Mouse (Mus musculus) c-Kit-positive CD71-positive TER-119-negative erythroid progenitor cells, embryonic 14.5 days (primary cell): ENCODE measurements at regions not wholly inside any gene's neighbourhood (a gene's known extent, or its start where the extent isn't known, plus 50 kb on each side); places are given as distances from the start of the nearest gene placed in this dataset.

Experiments
- DNase-seq: peaks from one replicate; pipeline ENCODE4 v3.0.0-alpha.2; 2013; ENCODE audit warnings: low read depth

DNA sequence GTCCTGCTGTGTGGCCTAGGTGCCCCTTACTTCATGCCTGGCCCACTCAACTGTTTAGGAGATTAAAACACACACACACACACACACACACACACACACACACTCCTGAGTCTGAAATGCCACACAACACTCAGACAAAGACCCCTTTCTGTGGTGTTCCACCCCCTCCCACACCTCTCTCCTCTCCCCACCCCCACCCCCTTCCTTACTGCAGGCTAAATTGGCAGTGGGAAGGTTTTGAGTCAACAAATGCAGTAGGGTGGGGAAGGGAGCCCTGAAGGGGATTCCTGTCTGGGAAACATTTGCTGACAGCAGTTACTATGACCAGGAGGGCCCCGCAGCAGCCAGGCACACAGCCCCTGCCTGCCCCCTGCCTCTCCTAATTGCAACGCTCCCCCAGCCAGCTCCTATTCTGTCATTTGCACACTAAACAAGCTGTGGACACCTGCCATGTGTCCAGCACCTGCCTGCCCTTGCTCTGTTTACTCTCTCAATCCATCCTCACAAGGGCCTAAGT, 69.5 kb downstream of the Ephb3 start:
- no peak for DNase-seq

DNA sequence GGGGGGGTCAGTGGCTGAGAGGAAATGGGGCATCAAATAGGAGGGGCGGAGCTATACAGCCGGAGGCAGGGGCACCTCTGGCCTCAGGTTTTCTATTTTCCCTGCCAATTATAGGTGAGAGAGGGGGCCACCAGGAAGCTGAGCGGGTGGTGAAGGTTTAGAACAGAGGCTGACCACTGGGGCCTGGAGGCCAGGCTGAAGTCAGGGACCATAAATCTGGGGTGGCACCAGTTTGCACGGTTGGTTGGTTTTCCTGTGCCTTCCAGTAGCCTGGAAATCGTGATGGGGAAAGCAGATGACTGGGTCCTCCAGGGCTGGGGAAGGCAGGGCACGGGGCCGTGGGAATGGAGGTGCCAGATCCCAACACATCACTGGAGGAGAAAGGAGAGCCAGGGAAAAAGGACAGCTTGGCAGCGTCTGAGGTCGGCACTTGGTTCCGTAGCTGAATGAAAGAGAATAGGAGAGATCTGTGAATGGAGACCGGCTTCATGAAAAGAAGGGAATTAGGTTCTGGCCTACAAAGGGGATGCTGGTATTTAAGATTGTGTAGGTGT, 73.3 kb downstream of the Ephb3 start:
- DNase-seq: no peak

- DNase-seq: no peak
Measured at GRCm38 (mm10) chr16:21278387-21278786, 73.8 kb downstream of the Ephb3 start.

GRCm38 (mm10) chr16:21280200-21280627, 75.7 kb downstream of the Ephb3 start:
- no peak for DNase-seq

GRCm38 (mm10) chr16:21281958-21282730, 77.6 kb downstream of the Ephb3 start:
- DNase-seq: no peak

GRCm38 (mm10) chr16:21286099-21286498, 81.5 kb downstream of the Ephb3 start:
- no peak for DNase-seq

GRCm38 (mm10) chr16:21289528-21289927, 85.0 kb downstream of the Ephb3 start:
- no peak for DNase-seq

DNA sequence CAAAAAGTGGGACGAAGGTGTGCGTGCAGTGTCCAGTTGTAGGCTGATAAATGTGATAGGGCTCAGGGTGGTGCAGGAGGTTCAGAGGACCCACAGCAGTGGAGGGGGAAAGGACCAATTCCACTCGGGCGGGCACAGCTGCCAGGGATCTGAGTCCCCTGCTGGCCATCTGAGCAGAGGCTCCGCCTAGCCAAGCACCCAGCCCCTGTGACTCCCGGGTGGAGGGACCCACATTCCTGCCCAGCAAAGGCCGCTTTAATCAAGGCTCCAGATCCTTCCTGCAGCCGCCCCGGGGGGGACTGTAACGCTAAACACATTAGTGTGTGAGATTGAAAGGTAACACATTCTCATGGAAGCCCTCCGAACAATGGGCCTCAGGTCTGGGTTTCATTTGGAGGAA, 88.5 kb downstream of the Ephb3 start:
- DNase-seq: no peak

GRCm38 (mm10) chr16:21293569-21293968, 89.0 kb downstream of the Ephb3 start:
- DNase-seq: no peak

GRCm38 (mm10) chr16:21294677-21295411, 90.3 kb downstream of the Ephb3 start:
- no peak for DNase-seq

DNA sequence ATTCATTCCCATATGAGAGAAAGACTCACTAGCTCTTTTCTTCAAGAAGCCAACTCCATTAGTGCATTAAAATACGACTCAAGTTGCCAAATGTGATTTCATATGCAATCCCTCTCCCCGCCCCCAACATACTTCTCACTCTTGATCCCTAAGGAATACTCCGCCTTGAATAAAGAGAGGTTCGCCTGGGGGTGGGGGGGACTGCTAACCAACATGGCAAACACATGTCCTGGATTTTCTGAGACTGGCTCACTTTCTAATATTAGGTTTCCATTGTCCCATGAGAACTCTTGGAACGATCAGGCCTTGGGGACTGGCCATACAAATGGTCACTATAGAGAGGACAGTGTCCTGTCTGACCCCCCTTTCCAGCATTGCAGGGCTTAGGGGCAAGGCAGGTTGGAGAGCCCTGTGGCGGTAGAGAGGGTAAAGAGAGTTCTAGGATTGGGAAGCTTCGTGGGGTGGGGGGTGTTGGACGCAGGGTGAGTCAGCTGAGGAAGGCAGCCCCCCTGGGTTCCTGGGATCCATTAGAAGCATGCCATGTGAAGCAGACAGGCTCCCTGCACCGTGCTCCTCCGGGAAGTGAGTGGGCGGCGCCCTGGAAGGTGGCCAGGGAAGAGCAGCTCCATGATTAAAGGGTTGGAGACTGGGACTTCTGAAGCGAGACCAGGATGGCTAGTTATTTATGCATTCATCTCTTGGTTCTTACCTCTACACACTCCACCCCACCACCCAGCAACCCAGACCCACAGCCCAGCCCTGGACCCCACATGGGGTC, 91.6 kb downstream of the Ephb3 start:
- DNase-seq: no peak

GRCm38 (mm10) chr16:21296786-21297185, 92.2 kb downstream of the Ephb3 start:
- no peak for DNase-seq

- no peak for DNase-seq
Measured at GRCm38 (mm10) chr16:21298866-21299265, 94.3 kb downstream of the Ephb3 start.

- DNase-seq: no peak
Measured at GRCm38 (mm10) chr16:21305859-21306258, 101.3 kb downstream of the Ephb3 start.

GRCm38 (mm10) chr16:21308513-21308912, 104.0 kb downstream of the Ephb3 start:
- no peak for DNase-seq

- DNase-seq: peak; percentile 34
Measured at GRCm38 (mm10) chr16:21310636-21311615, 106.4 kb downstream of the Ephb3 start.

- no peak for DNase-seq
Measured at GRCm38 (mm10) chr16:21311781-21312180, 107.2 kb downstream of the Ephb3 start.

DNA sequence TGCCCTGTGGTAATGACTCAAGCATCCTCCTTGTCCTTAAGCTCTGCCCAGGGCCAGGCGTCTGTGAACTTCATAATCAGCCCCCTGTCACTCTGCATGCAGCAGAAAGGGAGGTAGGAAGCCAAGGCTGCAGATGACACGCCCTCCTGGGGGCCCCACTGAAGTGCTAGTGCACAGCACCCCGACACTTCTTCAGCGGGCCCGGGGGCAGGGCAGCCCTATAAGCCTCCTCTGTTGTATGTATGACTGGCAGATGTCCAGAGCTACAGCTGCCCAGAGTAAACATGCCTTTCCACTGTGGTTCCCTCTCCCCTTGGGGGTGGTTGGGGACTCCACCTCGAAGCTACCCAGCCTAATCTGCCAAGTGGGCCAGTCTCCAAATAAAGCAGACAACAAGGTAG, 107.2 kb upstream of the Vps8 start:
- no peak for DNase-seq

DNA sequence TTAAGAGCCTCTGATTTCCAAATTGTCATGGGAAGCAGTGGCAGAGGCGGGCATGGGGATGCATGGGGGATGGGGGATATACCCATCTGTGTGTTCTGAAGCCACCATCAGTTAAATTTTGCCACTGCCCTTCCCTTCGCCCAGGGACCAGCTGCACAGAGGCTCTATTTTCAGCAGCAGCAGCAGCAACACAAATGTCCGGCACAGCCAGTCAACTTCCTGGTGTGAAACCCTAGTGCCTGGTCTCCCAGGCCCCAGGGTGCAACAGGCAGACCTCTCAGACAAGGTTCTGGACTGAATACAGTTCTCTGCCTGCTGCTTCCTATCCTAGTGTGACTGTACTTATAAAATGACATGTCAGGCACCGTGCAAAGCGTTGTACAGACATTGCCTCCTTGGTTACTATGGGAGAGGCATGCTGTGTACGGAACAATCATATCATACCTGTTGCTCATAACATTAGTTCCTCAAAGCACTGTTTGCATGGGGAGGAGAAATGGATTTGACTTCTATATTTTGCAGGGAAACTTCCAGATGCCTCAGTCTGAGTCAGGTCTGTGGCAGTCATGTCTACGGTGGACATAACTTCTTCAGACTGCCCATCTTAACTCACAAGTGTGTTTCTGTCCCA, 104.8 kb upstream of the Vps8 start:
- DNase-seq: no peak

- no peak for DNase-seq
Measured at GRCm38 (mm10) chr16:21318640-21319365, 104.1 kb upstream of the Vps8 start.
